Mouse (Mus musculus): Measurements from ENCODE around the gene Muc3. TPM values are rescaled to one million over a fixed set of nuclear protein-coding genes. Genes with fewer than 3 reads are reported as not detected.
"Not testable (repeated sequence)": the region's sequence is repeated elsewhere in the genome, so short reads cannot be mapped to it uniquely, and the experiment has no call there.

Gene Muc3
- polyA plus RNA-seq, 1 experiment from 2014 or later: not detected

DNA sequence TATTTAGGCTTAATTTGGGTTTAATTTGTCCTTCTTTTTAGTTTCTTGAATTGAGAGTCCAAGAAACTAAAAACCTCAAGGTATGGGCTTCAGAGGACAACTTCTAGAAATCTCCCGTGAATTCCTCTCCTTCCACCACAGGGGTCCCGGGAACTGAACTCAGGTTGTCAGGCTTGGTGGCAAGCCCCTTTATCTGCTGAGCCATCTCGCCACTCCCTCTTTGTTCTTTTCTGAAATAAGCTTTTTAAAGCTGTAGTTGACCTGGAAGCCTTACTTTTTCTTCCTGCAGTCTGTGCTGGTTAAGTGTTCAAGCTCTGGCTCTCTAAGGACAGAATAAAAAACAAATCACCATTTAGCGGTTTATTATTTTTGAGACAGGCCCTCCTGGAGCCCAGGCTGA lies 30.2 kb downstream of the Muc3 start:
- 56% methylated on average over 4 of the region's 4 CpGs for WGBS
- Histone ChIP-seq H3K27ac (no peak overlapping the region), H3K4me3 (no peak overlapping the region), H3K4me2 (no peak overlapping the region), H3K36me3 (ENCODE audit: poor library complexity, severe bottlenecking) (peaks cover 6% of the 10 kb centered on the region; the same call in 1 of the 2 replicates), H3K9me3 (replicated peaks) (no peaks in the 10 kb centered on the region), H3K4me1 (peaks cover 31% of the 10 kb centered on the region), H3K27me3 (no peaks in the 10 kb centered on the region), H3K9ac (no peak overlapping the region)
- no peak for ATAC-seq

DNA sequence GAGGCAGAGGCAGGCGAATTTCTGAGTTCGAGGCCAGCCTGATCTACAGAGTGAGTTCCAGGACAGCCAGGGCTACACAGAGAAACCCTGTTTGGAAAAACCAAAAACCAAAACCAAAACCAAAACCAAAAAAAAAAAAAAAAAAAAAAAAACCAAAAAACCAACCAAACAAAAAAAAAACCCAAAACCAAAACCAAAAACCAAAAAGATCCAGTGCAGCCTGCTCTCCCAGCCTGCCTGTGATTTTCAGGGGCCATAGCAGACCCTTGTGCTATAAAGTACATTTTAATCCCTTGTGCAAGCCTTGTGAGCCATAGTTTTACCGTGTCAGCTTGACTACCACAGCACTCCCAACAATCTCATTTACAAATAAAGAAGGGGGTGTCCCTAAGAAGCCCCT lies 31.1 kb downstream of the Muc3 start:
- not testable (repeated sequence) for H3K27ac ChIP-seq; ATAC-seq; H3K9me3 ChIP-seq (replicated peaks); H3K4me2 ChIP-seq; H3K4me3 ChIP-seq; H3K9ac ChIP-seq; H3K27me3 ChIP-seq
- Histone ChIP-seq H3K4me1 (peaks cover 27% of the 10 kb centered on the region), H3K36me3 (ENCODE audit: poor library complexity, severe bottlenecking) (peaks cover 13% of the 10 kb centered on the region; the same call in 1 of the 2 replicates)
- WGBS: 87% methylated on average over 3 of the region's 3 CpGs

DNA sequence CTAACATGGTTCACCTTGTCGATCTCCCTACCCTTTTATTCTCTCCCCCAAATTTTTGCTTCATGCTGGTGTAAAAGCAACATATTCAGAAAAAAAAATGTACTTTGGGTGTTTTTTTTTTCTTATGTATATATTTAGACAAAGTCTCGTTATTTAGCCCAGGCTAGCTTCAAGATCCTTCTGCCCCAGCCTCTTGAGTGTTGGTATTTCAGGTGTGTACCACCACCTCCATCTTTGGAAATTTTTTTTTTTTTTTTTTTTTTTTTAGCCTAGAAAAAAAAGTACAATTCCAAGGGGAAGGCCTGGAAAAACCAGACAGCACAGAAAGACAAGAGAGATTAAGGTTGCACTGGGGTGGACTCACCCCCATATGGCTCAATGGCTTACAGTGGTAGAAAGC lies 32.1 kb downstream of the Muc3 start:
- 87% methylated on average over 2 of the region's 2 CpGs for WGBS
- Histone ChIP-seq H3K36me3 (ENCODE audit: poor library complexity, severe bottlenecking) (peaks cover 19% of the 10 kb centered on the region; the same call in 1 of the 2 replicates), H3K9me3 (replicated peaks) (no peaks in the 10 kb centered on the region), H3K4me3 (no peak overlapping the region), H3K9ac (no peak overlapping the region), H3K27ac (no peak overlapping the region), H3K4me1 (peaks cover 18% of the 10 kb centered on the region; the same call in 1 of the 2 replicates), H3K4me2 (no peak overlapping the region), H3K27me3 (no peaks in the 10 kb centered on the region)
- ATAC-seq: no peak

DNA sequence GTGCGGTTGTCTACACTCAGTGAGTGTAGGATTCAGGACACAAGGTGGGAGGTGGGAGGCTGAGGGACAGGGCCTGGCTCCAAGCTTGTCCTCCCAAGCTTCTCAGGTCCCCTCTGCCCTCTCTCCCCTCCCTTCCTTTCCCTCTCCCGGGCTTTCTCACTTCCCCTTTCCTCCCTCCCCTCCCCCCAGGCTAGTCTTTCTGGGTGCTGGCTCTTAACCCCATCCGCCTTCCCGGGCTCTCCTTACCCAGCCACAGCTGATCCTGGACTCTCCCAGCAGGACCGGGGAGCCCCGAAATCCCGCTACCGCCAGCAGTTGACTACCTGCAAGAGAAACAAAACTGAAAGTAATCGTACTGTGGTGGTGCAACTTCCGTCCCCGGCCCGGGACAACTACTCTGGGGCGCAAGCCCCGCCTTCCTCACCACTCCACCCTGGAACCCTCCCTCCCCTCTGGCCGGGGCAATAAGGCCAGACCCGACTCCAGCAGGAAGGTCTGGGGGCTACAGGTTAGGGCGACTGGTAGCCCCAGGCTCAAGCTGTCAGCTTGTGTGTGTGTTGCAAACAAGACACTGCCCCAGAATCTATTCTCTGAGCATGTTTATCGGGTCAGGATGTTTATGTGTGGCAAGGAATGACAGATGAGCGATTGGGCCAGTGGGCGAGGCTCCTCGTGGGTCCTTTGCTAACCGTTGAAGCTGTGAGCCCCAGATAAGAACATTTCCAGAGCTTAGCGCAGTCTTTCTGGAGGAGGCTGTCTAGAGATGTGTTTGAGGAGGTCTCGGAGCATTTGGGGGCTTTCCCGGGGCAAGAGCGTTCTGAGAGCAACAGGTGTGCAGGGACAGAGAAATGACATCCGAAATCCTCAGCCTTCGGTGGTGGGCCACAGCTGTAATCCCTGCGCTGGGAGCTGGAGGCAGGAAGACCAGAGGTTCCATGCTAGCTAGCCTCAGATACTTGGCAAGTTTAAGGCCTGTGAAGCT lies 33.0 kb downstream of the Muc3 start, which contains the start of gene Trim56:
Gene Trim56, minus strand, starts transcription at position 344 of the 982 bp plus-strand sequence.
- Histone ChIP-seq H3K9me3 (replicated peaks) (no peaks in the 10 kb centered on the region), H3K4me3 (peak within 1 kb of the TSS; percentile 49), H3K4me1 (peaks cover 17% of the 10 kb centered on the region; the same call in 1 of the 2 replicates), H3K27me3 (no peaks in the 10 kb centered on the region), H3K9ac (peak within 1 kb of the TSS; percentile 70), H3K36me3 (ENCODE audit: poor library complexity, severe bottlenecking) (peaks cover 19% of the 10 kb centered on the region; the same call in 1 of the 2 replicates), H3K27ac (no peak within 1 kb of the TSS), H3K4me2 (peak within 1 kb of the TSS; percentile 63)
- 12% methylated on average over 29 of the region's 29 CpGs for WGBS
- peak; percentile 65; the same call in 1 of the 2 replicates for ATAC-seq

DNA sequence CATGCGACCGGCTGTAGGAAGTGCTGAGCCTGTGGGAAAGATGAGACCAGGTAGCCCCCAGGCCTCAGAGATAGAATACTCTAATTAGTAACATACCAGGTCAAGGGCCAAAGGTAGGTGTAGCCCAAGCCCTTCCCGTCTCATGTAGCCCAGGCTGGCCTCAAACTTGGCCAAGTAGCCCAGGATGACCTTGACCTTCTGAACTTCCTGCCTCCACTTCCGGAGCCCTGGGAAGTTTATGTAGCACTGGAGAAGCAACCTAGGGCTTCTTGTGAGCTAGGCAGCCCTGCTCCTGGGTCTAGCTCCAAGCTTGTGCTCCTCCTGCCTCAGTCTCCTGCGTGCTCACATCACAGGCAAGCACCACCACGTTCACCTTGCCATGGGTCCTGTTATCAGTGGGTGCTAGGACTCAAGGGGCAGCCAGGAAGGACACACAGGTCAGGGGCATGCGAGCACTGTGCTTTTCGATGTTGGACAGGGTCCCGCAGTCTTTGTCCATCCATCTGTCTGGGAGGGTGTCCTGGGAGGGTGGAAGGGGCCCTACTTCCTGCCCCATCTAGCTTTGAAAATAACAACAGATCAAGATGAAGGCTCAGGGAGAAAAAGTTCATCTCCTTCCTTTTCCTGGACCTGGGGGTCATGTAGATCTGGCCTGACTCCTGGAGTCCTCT lies 34.1 kb downstream of the Muc3 start:
- Histone ChIP-seq H3K9ac (peak overlapping the region; percentile 70), H3K36me3 (ENCODE audit: poor library complexity, severe bottlenecking) (peaks cover 19% of the 10 kb centered on the region; the same call in 1 of the 2 replicates), H3K4me3 (peak overlapping the region; percentile 49), H3K4me2 (peak overlapping the region; percentile 63), H3K27me3 (no peaks in the 10 kb centered on the region), H3K27ac (no peak overlapping the region), H3K9me3 (replicated peaks) (no peaks in the 10 kb centered on the region), H3K4me1 (peaks cover 17% of the 10 kb centered on the region; the same call in 1 of the 2 replicates)
- WGBS: 90% methylated on average over 9 of the region's 9 CpGs
- ATAC-seq: no peak

DNA sequence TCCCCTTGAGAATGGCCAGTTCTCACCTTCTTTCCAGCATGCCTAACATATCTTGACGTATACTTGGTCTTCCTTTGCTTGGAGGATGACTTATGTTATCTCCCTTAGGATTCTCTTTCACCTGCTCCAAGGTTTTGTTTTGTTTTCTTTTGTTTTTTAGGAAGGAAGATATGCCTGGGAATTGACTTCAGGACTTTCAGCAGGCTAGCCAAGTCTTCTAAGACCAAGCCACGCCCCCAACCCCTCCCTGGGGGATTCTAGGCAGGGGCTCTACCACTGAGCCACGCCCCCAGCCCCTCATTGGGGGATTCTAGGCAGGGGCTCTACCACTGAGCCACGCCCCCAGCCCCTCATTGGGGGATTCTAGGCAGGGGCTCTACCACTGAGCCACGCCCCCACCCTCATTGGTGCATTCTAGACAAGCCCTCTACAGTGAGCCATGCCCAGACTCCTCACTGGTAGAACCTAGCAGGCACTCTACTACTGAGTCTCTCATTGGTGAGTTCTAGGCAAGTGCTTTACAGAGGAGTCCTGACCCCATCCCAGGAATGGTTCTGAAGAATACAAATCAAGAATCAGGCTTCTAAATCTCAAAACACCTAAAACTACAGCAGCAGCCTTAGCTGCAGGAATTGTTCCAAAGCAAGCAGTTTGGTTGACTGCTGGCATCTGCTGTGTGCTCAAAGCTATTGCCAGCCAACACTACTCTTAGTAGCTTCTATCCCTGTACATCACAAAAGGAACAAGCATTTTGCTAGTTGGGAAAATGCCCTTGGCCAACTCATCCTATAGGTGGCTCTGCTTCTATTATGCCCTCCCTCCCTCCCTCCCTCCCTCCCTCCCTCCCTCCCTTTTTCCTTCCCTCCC lies 37.3 kb downstream of the Muc3 start:
- Histone ChIP-seq H3K4me2 (no peak overlapping the region), H3K27ac (no peak overlapping the region), H3K9me3 (replicated peaks) (no peaks in the 10 kb centered on the region), H3K4me3 (no peak overlapping the region), H3K36me3 (ENCODE audit: poor library complexity, severe bottlenecking) (peaks cover 19% of the 10 kb centered on the region; the same call in 1 of the 2 replicates), H3K4me1 (peaks cover 17% of the 10 kb centered on the region; the same call in 1 of the 2 replicates), H3K27me3 (no peaks in the 10 kb centered on the region), H3K9ac (no peak overlapping the region)
- 83% methylated on average over 5 of the region's 5 CpGs for WGBS
- no peak for ATAC-seq

DNA sequence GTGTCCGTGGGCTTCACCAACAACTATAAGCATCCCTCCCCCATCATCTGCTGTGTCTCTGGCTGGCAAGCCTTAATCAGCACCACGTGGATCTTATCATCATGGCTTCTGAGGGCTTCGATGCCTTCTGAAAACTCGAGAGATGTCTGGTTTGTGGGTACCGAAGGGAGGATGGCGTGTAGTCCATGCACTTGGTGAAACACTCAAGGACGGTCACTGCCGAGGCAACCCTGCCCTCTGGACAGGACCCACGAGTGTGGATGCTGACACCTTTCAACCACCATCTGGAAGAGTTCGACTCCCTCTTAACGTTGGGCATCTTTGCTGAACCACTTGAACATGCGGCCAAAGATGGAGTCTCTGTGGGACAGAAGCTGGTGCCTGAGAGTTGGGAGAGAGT lies 38.3 kb downstream of the Muc3 start:
- H3K4me1 ChIP-seq: peaks cover 9% of the 10 kb centered on the region; the same call in 1 of the 2 replicates
- 91% methylated on average over 12 of the region's 12 CpGs for WGBS
- no peak overlapping the region for H3K4me2 ChIP-seq
- no peak overlapping the region for H3K4me3 ChIP-seq
- H3K27me3 ChIP-seq: no peaks in the 10 kb centered on the region
- peaks cover 19% of the 10 kb centered on the region; the same call in 1 of the 2 replicates for H3K36me3 ChIP-seq (ENCODE audit: poor library complexity, severe bottlenecking)
- no peaks in the 10 kb centered on the region for H3K9me3 ChIP-seq (replicated peaks)
- H3K27ac ChIP-seq: no peak overlapping the region
- no peak overlapping the region for H3K9ac ChIP-seq
- ATAC-seq: no peak

DNA sequence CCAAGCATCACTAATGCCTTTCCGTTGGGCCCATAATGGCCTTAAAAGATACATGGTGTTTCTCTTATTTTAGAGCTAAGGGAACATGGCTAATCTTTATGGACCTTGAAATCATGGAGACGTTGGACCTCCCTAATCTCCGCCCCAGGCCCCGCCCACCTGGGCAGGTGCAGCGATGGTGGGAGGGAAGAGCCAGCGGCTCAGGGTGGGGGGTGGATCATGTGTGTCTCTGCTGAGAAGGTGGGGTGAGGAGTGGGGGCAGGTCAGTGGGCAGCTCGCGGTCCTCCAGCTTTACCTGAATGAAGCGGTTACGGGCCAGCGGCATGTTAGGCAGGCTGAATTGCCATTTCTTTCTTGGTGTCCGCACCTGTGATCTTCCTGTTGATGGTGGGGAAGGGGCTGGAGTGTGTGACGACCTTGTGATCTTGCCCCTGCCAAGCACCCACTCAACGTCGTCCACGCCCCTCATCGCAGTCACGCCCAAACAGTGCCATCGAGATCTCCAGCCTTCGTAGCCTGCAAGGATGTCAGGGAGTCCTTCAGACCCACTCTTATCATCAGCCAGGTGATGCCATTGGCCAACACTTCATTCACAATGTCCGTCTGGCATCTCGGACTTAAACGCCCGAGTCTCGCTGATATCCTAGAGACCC lies 39.1 kb downstream of the Muc3 start:
- H3K4me1 ChIP-seq: 0 out of 2 replicates have a peak, but pooled peaks cover 1% of the 10 kb centered on the region
- 59% methylated on average over 25 of the region's 25 CpGs for WGBS
- H3K4me2 ChIP-seq: no peak overlapping the region
- H3K27me3 ChIP-seq: no peaks in the 10 kb centered on the region
- no peak overlapping the region for H3K4me3 ChIP-seq
- peaks cover 19% of the 10 kb centered on the region; the same call in 1 of the 2 replicates for H3K36me3 ChIP-seq (ENCODE audit: poor library complexity, severe bottlenecking)
- no peak for ATAC-seq
- H3K27ac ChIP-seq: no peak overlapping the region
- H3K9ac ChIP-seq: no peak overlapping the region
- H3K9me3 ChIP-seq (replicated peaks): no peaks in the 10 kb centered on the region

DNA sequence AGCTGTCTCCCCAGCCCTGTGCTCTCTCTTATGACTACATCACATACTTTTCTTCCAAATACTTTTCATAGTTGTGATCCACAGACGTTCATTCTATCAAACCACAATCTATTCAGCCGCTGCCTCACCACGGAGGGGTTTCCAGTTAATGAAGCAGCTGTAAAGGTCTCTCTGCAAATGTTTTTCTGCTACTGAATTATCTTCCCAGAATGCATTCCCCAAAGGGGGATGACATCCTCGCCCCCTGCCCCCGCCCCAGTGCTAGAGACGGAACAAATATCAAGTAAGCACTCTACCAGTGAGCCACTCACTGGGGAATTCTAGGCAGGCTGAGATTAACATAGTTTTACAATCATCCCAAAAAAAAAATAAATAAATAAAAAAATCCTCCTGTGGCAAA lies 41.0 kb downstream of the Muc3 start:
- Histone ChIP-seq H3K27ac (no peak overlapping the region), H3K27me3 (no peaks in the 10 kb centered on the region), H3K9ac (no peak overlapping the region), H3K4me3 (no peak overlapping the region), H3K36me3 (ENCODE audit: poor library complexity, severe bottlenecking) (peaks cover 7% of the 10 kb centered on the region; the same call in 1 of the 2 replicates), H3K4me1 (peaks cover 5% of the 10 kb centered on the region; the same call in 1 of the 2 replicates), H3K4me2 (no peak overlapping the region), H3K9me3 (replicated peaks) (no peaks in the 10 kb centered on the region)
- 69% methylated on average over 6 of the region's 6 CpGs for WGBS
- no peak for ATAC-seq

DNA sequence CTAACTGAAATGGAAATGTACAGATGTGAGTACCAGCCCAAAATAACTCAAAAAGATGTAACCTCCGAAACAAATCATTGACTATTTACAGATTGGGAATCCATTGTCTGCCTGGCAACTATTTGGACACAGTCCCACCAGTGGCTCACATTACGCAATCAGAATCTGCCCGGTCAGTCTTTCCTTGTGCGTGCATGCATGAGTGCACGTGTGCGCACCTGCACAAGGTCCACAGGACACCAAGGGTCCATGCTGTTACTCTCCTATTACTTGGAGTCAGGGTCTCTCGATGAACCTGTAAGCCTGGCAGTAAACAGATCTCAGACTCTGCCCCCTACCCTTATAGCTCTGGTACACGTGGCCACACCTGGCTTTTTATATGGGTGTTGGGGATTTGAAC lies 41.5 kb downstream of the Muc3 start:
- ATAC-seq: no peak
- Histone ChIP-seq H3K36me3 (ENCODE audit: poor library complexity, severe bottlenecking) (peaks cover 3% of the 10 kb centered on the region; the same call in 1 of the 2 replicates), H3K27me3 (no peaks in the 10 kb centered on the region), H3K4me2 (no peak overlapping the region), H3K4me3 (no peak overlapping the region), H3K27ac (no peak overlapping the region), H3K4me1 (peaks cover 10% of the 10 kb centered on the region; the same call in 1 of the 2 replicates), H3K9me3 (replicated peaks) (no peaks in the 10 kb centered on the region), H3K9ac (no peak overlapping the region)
- 80% methylated on average over 8 of the region's 8 CpGs for WGBS

DNA sequence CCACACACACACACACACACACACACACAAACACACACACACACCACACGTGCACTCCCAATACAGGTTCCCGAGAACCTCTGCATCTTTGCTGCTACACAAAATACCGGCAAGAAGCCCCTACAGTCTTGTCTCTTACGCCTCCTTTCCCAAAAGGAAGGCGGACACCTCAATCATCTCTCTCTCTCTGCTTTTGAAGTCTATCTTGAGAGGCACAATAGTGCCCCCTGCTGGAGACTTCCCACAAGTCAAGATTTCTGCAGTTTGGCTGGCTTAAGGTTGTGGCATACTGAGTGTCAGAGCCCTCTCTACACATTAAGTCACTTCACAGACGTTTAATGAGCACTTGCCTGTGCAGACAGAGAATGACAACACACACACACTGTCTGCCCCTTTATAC lies 42.1 kb downstream of the Muc3 start:
- peak; percentile 62 for ATAC-seq
- no peak overlapping the region for H3K4me2 ChIP-seq

More for the DNA sequence above, 42.1 kb downstream of the Muc3 start:
- Histone ChIP-seq H3K9ac (no peak overlapping the region), H3K4me3 (no peak overlapping the region), H3K4me1 (peaks cover 10% of the 10 kb centered on the region; the same call in 1 of the 2 replicates), H3K27me3 (no peaks in the 10 kb centered on the region), H3K9me3 (replicated peaks) (no peaks in the 10 kb centered on the region), H3K27ac (no peak overlapping the region), H3K36me3 (ENCODE audit: poor library complexity, severe bottlenecking) (no peaks in the 10 kb centered on the region)
- WGBS: 10% methylated on average over 6 of the region's 6 CpGs
